Mouse (Mus musculus) ovary, postnatal 10 days (tissue): ENCODE data around the gene Serpinb1b.
"Not testable (repeated sequence)": the region's sequence is repeated elsewhere in the genome, so short reads cannot be mapped to it uniquely, and the experiment has no call there.

Experiments used
- DNase-seq: peaks from one replicate; pipeline ENCODE4 v3.0.0; 2022; ENCODE audit warnings: low spot score

Gene Serpinb1b

GRCm38 (mm10) chr13:33078056-33078705 lies at the start of gene Serpinb1b:
TSS of gene Serpinb1b (plus strand) at chr13:33078575.
- no peak for DNase-seq

DNA sequence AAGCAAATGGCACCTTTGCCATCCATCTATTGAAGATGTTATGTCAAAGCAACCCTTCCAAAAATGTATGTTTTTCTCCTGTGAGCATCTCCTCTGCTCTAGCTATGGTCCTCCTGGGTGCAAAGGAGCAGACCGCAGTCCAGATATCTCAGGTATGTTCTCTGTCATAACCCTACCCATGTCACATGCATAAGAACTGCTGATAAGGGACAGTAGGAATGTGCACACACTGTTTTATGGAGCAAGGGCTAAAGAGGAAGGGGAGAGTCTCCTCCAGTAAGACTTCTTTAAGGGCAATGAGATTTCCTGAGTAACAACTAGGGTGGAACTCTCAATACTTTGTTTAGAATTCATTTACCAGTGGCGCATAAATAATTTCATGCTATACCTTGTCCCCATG lies 48.9 kb upstream of the Serpinb1b start:
- not testable (repeated sequence) for DNase-seq

DNA sequence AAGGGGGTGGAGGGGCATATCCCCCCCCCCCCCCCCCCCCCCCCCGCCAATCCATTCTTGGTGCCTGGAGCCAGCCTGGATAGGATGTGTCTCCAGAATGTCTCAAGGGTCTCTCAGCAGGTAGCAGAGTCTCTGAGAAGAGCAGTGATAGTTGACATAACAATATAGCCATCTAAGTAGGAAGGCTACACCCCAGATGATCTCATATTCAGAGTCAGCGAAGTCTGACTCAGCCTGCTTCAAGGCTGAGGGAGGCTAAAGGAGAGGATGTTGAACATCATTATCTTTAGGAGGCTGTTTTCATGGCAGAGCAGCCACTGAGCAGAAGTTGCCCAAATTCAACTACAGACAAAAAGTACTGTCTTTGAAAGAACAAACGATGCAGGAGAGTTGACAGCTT lies 48.1 kb upstream of the Serpinb1b start:
- DNase-seq = no peak

GRCm38 (mm10) chr13:33035506-33035905 lies 42.9 kb upstream of the Serpinb1b start:
- no peak for DNase-seq

GRCm38 (mm10) chr13:33043542-33043941 lies 34.8 kb upstream of the Serpinb1b start:
- no peak for DNase-seq

DNA sequence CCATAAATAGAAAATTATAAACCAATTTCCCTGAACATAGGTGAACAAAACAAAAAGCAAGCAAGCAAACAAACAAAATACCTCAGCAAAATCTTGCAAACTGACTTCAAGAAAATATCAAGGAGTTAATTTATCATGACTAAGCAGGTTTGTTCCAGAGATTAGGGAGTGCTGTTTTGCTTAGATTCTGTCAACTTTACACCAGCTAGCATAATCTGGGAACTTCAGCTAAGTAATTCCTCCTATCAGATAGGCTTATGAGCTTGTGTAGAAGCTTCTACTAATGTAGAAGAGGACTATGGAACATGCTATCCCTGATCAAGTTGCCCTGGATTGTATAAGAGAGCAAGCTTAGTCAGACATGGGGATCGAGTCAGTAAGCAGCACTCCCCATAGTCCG lies 31.1 kb upstream of the Serpinb1b start:
- no peak for DNase-seq

DNA sequence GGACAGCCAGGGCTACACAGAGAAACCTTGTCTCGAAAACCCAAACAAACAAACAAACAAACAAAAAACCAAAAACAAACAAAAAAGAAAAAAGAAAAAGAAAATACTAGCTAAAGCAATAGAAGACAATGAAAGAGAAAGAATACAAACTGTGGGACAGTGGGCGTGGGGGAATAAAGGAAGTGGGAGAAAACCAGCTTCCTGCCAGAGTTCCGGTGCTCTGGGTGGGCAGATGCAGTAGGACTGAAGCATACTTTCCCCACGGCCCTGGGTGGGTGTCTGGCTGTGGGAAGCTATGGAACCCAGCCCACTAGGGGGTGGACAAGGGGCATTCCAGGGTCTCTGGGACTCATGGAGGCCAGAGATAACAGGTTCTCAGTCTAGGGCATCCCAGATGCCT lies 30.2 kb upstream of the Serpinb1b start:
- DNase-seq = no peak

DNA sequence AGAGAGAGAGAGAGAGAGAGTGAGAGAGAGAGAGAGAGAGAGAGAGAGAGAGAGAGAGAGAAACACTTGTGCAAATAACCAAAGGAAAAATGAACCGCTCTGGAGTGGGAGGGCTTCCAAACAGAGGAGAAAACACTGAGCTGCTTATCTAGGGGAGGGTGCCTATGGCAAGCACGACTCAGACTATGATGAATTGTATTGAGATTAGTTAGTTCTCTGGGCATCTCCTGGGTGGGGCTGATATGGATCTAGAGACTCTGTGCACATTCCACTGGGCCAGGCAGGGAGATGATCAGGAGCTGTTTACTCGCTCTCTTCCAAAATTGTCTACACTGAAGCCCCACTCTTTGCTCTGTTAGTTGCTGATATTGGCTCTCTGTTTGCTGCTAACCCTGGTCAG lies 26.7 kb upstream of the Serpinb1b start:
- no peak for DNase-seq

- no peak for DNase-seq
Measured at GRCm38 (mm10) chr13:33063048-33063447, 15.3 kb upstream of the Serpinb1b start.

- DNase-seq = no peak
Measured at GRCm38 (mm10) chr13:33067387-33067977, 10.9 kb upstream of the Serpinb1b start.

- DNase-seq = no peak
Measured at GRCm38 (mm10) chr13:33068164-33068563, 10.2 kb upstream of the Serpinb1b start.

DNA sequence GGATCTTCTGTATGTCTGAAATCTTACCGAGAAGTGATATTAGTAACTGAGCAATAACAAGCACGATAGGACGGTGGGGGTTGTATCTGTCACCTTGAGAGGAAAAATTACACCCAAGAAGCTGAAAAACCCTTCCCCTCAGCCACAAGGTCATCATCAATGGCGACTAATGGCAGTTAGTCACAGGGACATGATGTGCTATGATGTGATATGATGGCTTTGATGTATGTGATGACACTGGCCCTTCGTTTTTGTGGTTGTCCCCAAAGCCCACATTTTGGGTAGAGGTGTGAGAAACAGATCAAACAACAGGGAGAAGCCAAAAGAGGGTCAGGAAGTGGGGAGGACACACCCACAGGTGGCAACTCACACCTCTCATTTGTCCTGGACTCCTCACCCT lies 6.6 kb upstream of the Serpinb1b start:
- no peak for DNase-seq

DNA sequence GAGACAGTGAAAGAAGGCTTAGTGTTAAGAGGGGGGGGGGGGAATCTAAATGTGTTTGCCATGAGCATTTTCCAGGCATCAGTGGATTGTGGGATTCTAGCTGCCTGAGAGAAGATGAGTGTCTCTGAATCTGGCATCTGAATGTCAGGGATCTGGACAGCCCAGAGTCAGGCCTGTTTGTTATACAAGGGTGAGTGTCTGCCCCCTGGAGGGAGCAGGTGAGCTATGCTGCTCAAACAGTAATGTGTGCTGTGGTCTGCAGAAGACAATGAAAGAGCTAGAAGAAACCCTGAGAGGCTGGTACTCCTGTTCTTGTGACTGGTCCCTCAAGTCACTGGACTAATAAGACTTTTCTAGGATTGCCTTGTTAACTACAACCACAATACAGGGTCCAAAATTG lies 4.3 kb upstream of the Serpinb1b start:
- DNase-seq = no peak

DNA sequence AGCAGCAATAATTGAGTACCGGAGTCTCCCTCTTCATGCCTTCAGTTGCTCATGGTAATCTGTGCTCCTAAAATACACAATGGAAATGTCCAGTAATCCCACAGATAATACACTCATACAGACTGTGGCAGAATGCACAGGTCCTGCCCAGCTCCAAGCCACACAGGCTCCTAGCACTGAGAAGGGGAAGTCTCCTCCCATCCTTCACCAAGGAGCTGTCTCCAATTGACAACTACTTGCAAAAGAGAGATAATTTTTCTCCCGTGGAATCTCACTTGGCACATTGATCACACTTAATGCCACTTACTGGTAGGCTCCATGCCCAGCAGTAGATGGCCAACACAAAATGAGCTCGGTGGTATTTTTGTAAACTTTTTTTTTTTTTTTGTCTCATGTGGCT lies 2.1 kb upstream of the Serpinb1b start:
- no peak for DNase-seq

DNA sequence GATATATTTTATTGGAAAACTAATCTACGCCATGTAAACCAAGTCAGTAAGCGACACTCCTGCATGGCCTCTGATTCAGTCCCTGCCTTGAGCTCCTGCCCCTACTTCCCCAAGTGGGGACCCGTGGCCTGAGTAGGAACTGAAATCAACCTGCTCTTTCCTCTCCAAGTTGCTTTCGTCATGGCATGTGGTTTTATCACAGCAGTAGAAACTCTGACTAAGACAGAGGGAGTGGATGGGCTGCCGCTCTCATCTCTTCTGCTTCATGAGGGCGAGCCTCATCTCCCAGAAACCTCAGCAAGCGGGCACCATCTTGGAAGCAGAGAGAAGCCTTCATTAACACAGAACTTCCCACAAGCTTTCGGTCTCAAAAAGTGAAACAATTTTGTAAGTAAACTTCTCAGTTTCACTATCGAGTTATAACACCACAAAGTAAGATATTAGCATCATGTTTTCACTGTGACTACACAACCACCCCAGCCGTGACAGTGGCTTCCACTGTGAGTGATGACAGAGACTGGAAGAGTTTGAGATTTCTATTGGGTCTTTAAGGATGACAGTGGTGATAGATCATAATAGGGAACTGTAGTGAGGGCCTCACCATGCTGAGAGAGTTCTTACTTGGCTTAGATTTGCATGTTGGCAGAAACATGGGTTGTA lies 1.2 kb upstream of the Serpinb1b start:
- no peak for DNase-seq

DNA sequence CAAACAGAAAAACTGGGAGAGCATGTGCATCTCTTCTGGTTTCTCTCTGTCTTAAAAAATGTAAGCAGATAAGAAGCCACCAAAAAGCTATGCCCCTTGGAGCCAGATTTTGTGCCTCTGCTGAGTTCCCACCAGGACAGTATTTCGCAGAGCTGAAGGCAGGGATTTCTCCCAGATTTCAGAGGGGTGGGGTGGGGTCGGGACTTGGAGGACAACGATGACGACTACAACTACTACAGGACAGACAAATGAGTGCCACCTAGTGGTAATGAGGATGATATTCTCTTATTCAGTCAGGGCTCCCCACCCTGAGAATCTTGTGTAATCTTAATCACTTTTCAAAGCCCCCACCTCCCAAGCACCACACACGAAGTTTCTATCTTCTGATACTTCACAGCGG lies 1.0 kb downstream of the Serpinb1b start:
- DNase-seq = no peak

GRCm38 (mm10) chr13:33080356-33080755 lies 2.0 kb downstream of the Serpinb1b start:
- DNase-seq = no peak

DNA sequence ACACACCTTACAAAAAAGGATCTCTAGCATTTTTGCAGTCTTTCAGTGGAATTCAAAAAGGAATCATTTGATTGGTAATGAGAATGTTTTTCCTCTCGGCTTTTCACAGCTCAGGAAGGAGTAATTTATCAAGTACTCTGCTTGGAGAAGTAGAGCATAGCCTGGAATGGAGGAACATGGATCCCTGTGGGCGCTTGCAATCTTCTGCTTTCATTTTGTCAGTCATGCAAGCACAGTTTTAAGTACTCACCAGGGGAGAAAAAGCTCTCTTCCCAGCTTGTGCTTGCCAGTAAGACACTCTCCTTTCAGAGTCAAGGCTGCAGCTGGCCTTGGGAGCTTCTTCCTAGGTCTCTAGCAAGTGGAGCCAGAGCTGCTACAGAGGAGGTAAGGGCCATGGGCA lies 5.5 kb downstream of the Serpinb1b start:
- DNase-seq = no peak

- no peak for DNase-seq
Measured at GRCm38 (mm10) chr13:33084975-33085694, 6.8 kb downstream of the Serpinb1b start.

GRCm38 (mm10) chr13:33085695-33086432 lies 7.5 kb downstream of the Serpinb1b start:
- no peak for DNase-seq

GRCm38 (mm10) chr13:33089566-33089965 lies 11.2 kb downstream of the Serpinb1b start:
- DNase-seq = no peak

- no peak for DNase-seq
Measured at GRCm38 (mm10) chr13:33090546-33090945, 12.2 kb downstream of the Serpinb1b start.
